8 mouse cellular contexts compared by ENCODE assay signal in genomic region chr4:138367641-138368497, GRCm38 (mm10). TPM values are rescaled to one million over a fixed set of nuclear protein-coding genes. Genes with fewer than 3 reads are reported as not detected.
DNase-seq lines count a peak whose midpoint lies in the region; ATAC-seq and TF ChIP-seq lines count a peak whose summit lies in the region.

Gene Cda, minus strand, starts transcription at chr4:138367992.

- H3K36me3 ChIP-seq in heart, embryonic 10.5 days: no peaks in the 10 kb centered on the region
- no peaks in the 10 kb centered on the region for H3K36me3 ChIP-seq in lung, embryonic 15.5 days

- H3K27me3 ChIP-seq in heart, embryonic 10.5 days (ENCODE audit: insufficient read depth, poor library complexity, severe bottlenecking): peaks cover 36% of the 10 kb centered on the region
- no peaks in the 10 kb centered on the region for H3K27me3 ChIP-seq in lung, embryonic 15.5 days

- peak; percentile 91 for ATAC-seq in lung, embryonic 15.5 days (ENCODE audit: borderline replicate concordance, extremely low read depth, low FRiP score, low TSS enrichment)
- no peak for ATAC-seq in monocyte, adult 5-6 weeks (replicated peaks; ENCODE audit: insufficient number of reproducible peaks, low FRiP score, low TSS enrichment, poor library complexity, severe bottlenecking)

- TF ChIP-seq POLR2A in embryonic fibroblast, embryonic 13.5 days (IDR thresholded peaks at IDR 0.05; ENCODE audit: low read depth, low read length): 0 out of 2 replicates have a peak, but pooled peaks have one; percentile 21

- peak within 1 kb of the TSS; percentile 77 for H3K4me2 ChIP-seq in lung, embryonic 15.5 days

- TF ChIP-seq CTCF in embryonic fibroblast, embryonic 13.5 days (IDR thresholded peaks at IDR 0.05; ENCODE audit: borderline replicate concordance, insufficient read depth, low read length): no peak

- no peak within 1 kb of the TSS for H3K27ac ChIP-seq in embryonic fibroblast, embryonic 13.5 days (ENCODE audit: insufficient read depth, low read length)
- H3K27ac ChIP-seq in heart, embryonic 10.5 days: peak within 1 kb of the TSS; percentile 79
- H3K27ac ChIP-seq in lung, embryonic 15.5 days: peak within 1 kb of the TSS; percentile 84

- no peaks in the 10 kb centered on the region for H3K9me3 ChIP-seq in heart, embryonic 10.5 days
- no peaks in the 10 kb centered on the region for H3K9me3 ChIP-seq in lung, embryonic 15.5 days

- peak within 1 kb of the TSS; percentile 47 for H3K9ac ChIP-seq in lung, embryonic 15.5 days

- H3K4me1 ChIP-seq in embryonic fibroblast, embryonic 13.5 days (ENCODE audit: control insufficient read depth, insufficient read depth, low read length): peaks cover 4% of the 10 kb centered on the region; the same call in 1 of the 2 replicates
- H3K4me1 ChIP-seq in heart, embryonic 10.5 days: peaks cover 15% of the 10 kb centered on the region
- H3K4me1 ChIP-seq in lung, embryonic 15.5 days: peaks cover 16% of the 10 kb centered on the region

- H3K4me3 ChIP-seq in embryonic fibroblast, embryonic 13.5 days (ENCODE audit: insufficient read depth, low read length): 0 out of 2 replicates have a peak within 1 kb of the TSS, but pooled peaks have one; percentile 18
- H3K4me3 ChIP-seq in heart, embryonic 10.5 days: peak within 1 kb of the TSS; percentile 61
- peak within 1 kb of the TSS; percentile 47 for H3K4me3 ChIP-seq in lung, embryonic 15.5 days

- DNase-seq in 416B (ENCODE audit: low read depth): peak; percentile 88
- peak; percentile 46 to 72 for DNase-seq in adrenal gland, postnatal 4 days (ENCODE audit: low spot score in 2 of 2)
- peak; percentile 91 for DNase-seq in heart, embryonic 10.5 days (ENCODE audit: low spot score)
- DNase-seq in kidney, adult 9 months: peak; percentile 96
- peak; percentile 58 for DNase-seq in ovary, postnatal 14 days (ENCODE audit: low spot score)

- WGBS in heart, embryonic 10.5 days: 9% methylated on average over 34 of the region's 34 CpGs
- 6% methylated on average over 32 of the region's 34 CpGs for WGBS in lung, embryonic 15.5 days

RNA-seq across cellular contexts. Expression of gene Cda, which starts in this region (rescaled TPM):
- total RNA-seq in adrenal gland, postnatal 4 days (2021): 10 to 100 TPM; 15.7 to 22.9 TPM
- polyA plus RNA-seq in embryonic fibroblast, embryonic 13.5 days (2011; ENCODE audit: insufficient read length, low read depth, missing spikeins): 1.0 and 1.2 TPM in 2 replicates
- 4.5 and 5.2 TPM in 2 replicates for polyA plus RNA-seq in heart, embryonic 10.5 days (2016; fragmentation: Nextera tagmentation; extraction: Ambion mirVana)
- 21.7 and 22.9 TPM in 2 replicates for polyA plus RNA-seq in lung, embryonic 15.5 days (2015; fragmentation: Nextera tagmentation; extraction: Ambion mirVana)
- not detected in 3 replicates for total RNA-seq in monocyte, adult 5-6 weeks (2017)

Comparison
In these comparisons a context has a peak if more than half of its experiments do, and no peak if none do; other contexts are left out.
1. RNA of gene Cda (total RNA-seq): 15.7 to 22.9 TPM in adrenal gland, postnatal 4 days; not detected in monocyte, adult 5-6 weeks; every median in the first group is over 10 times any median in the second.
2. Peak in every context shown above with its lines, with median percentiles within 50 percentile points of each other: DNase-seq and H3K4me3 ChIP-seq.